Mouse (Mus musculus) heart, embryonic 13.5 days (tissue): ENCODE data around the gene Armcx5. TPM values are rescaled to one million over a fixed set of nuclear protein-coding genes. Genes with fewer than 3 reads are reported as not detected.
"Not testable (repeated sequence)": the region's sequence is repeated elsewhere in the genome, so short reads cannot be mapped to it uniquely, and the experiment has no call there.

ENCODE experiments used
- ATAC-seq: fragments of 200-750 bp; cut with Nextera tagmentation; 2 replicates; pipeline ENCODE4 v1.8.0; 2017; ENCODE audit warnings: moderate TSS enrichment; ENCODE audit not compliant: insufficient number of reproducible peaks, low FRiP score, low TSS enrichment; ENCODE audit errors: extremely low read depth
- H3K27ac ChIP-seq: fragments of 300-500 bp; sonication (generic); replicated peaks from 2 replicates; pipeline ENCODE4 v1.5.1; 2015; ENCODE audit warnings: moderate library complexity, mild to moderate bottlenecking, inconsistent platforms
- H3K27me3 ChIP-seq: fragments of 300-500 bp; sonication (generic); replicated peaks from 2 replicates; pipeline ENCODE4 v1.6.1; 2015; ENCODE audit warnings: mild to moderate bottlenecking, inconsistent platforms
- H3K36me3 ChIP-seq: fragments of 300-500 bp; sonication (generic); 2 replicates; pipeline ENCODE4 v1.6.1; 2015; ENCODE audit warnings: mild to moderate bottlenecking, inconsistent platforms
- H3K4me1 ChIP-seq: fragments of 300-500 bp; sonication (generic); 2 replicates; pipeline ENCODE4 v1.6.1; 2015; ENCODE audit warnings: inconsistent platforms
- H3K4me2 ChIP-seq: fragments of 300-500 bp; sonication (generic); 2 replicates; pipeline ENCODE4 v1.6.1; 2015; ENCODE audit warnings: inconsistent platforms, mild to moderate bottlenecking, moderate library complexity
- H3K4me3 ChIP-seq: fragments of 300-500 bp; sonication (generic); 2 replicates; pipeline ENCODE4 v1.5.1; 2015; ENCODE audit warnings: moderate library complexity, mild to moderate bottlenecking, inconsistent platforms
- H3K9ac ChIP-seq: fragments of 300-500 bp; sonication (generic); 2 replicates; pipeline ENCODE4 v1.6.1; 2015; ENCODE audit warnings: inconsistent platforms, mild to moderate bottlenecking, moderate library complexity
- H3K9me3 ChIP-seq: fragments of 300-500 bp; sonication (generic); 2 replicates; pipeline ENCODE4 v1.6.1; 2016; ENCODE audit warnings: inconsistent platforms
- WGBS: fragments of 180-500 bp; shearing (Covaris S2); methylation state at CpG from one replicate; pipeline ENCODE4 v1.1.7; 2015; ENCODE audit warnings: mixed read lengths; 5-methylcytosine and 5-hydroxymethylcytosine counted together
- microRNA counts: library from miRNA; unstranded; fragments of <30 nt; microRNA quantifications from one replicate; lab custom pipeline; 2016
- microRNA-seq: library from miRNA; unstranded; fragments of <30 nt; microRNA quantifications from one replicate; pipeline ENCODE4, GENCODE M21; 2016
- polyA plus RNA-seq: library from polyadenylated mRNA; unstranded; fragments of >200 nt; fragmentation: Nextera tagmentation; extraction: Ambion mirVana; gene quantifications from 2 replicates; pipeline ENCODE4 v1.2.1, GENCODE M21; 2015

The Armcx5 gene
- polyA plus RNA-seq, 1 experiment from 2014 or later = 9.6 TPM

DNA sequence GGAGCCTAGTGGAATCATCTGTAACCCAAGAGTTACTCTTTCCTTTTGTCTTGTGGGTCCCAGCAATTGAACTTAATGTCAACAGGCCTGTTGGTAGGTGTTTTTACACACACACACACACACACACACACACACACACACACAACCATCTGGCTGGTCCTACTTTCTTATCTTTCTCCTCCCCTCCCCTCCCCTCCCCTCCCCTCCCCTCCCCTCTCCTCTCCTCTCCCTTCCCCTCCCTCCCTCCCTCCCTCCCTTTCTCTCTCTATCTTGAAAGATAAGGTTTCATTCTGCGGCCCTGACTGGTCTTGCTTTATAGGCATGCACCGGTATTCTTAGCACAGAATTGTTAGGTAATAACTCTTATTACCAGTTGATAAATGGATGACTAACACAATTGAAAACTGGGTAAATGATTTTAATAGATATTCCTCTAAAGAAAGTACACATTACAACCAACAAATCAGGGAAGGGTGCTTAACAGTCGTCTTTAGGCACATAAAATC is 25.6 kb downstream of the Armcx5 start:
- H3K27ac ChIP-seq = no peak overlapping the region
- no peaks in the 10 kb centered on the region for H3K4me1 ChIP-seq
- H3K4me3 ChIP-seq = no peak overlapping the region
- H3K4me2 ChIP-seq = no peak overlapping the region
- H3K27me3 ChIP-seq = no peaks in the 10 kb centered on the region
- 24% methylated on average over 3 of the region's 3 CpGs for WGBS
- no peaks in the 10 kb centered on the region for H3K9me3 ChIP-seq
- no peaks in the 10 kb centered on the region for H3K36me3 ChIP-seq
- ATAC-seq = no peak
- H3K9ac ChIP-seq = no peak overlapping the region

- Histone ChIP-seq H3K9ac (no peak overlapping the region), H3K27ac (no peak overlapping the region), H3K4me3 (no peak overlapping the region), H3K27me3 (no peaks in the 10 kb centered on the region), H3K4me1 (no peaks in the 10 kb centered on the region), H3K36me3 (no peaks in the 10 kb centered on the region), H3K4me2 (no peak overlapping the region), H3K9me3 (no peaks in the 10 kb centered on the region)
- WGBS = 45% methylated on average over 2 of the region's 2 CpGs
- no peak for ATAC-seq
Observed at GRCm38 (mm10) chrX:135768565-135768964, 26.0 kb downstream of the Armcx5 start.

DNA sequence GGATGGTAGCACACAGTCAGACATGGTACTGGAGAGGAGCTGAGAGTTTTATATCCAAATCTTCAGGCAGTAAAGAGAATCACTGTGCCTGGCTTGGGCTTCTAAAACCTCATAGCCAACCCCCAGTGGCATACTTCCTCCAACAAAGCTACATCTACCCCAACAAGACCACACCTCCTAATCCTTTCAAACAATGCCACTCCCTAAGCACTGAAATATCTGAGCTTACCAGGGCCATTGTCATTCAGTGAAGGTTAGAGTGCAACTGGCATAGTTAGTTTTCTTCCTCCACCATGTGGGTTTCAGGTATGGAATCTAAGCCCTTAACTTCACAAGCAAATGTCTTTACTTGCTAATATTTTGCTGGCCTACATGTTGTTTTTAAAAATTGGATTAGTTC is 49.0 kb downstream of the Armcx5 start:
- H3K4me2 ChIP-seq = no peak overlapping the region
- ATAC-seq = no peak
- H3K9ac ChIP-seq = no peak overlapping the region
- H3K9me3 ChIP-seq = 0 out of 2 replicates have a peak, but pooled peaks cover 3% of the 10 kb centered on the region
- no peak overlapping the region for H3K4me3 ChIP-seq
- no peak overlapping the region for H3K27ac ChIP-seq
- H3K4me1 ChIP-seq = 0 out of 2 replicates have a peak, but pooled peaks cover 5% of the 10 kb centered on the region
- H3K36me3 ChIP-seq = no peaks in the 10 kb centered on the region
- H3K27me3 ChIP-seq = no peaks in the 10 kb centered on the region

DNA sequence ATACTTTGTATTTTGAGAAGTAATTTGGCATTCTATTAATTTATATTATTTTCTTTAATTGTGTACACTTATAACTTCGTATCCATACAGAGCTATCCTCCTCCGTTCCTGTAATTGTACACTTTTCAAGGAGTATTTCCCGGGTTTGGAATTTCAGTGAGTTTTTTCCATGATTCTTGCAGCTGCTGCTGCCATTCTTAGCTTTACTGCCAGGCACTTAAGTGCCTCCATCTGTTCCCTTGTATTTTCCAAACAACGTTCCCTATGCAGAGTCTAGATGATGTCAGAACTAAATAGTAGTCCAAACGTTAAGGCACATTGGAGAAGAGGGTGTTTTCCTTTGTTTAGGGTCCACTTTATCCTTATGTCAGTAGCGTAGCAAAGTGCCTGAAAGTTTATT is 49.8 kb downstream of the Armcx5 start:
- Histone ChIP-seq H3K4me2 (no peak overlapping the region), H3K36me3 (no peaks in the 10 kb centered on the region), H3K4me1 (0 out of 2 replicates have a peak, but pooled peaks cover 5% of the 10 kb centered on the region), H3K27me3 (no peaks in the 10 kb centered on the region), H3K9ac (no peak overlapping the region), H3K9me3 (0 out of 2 replicates have a peak, but pooled peaks cover 3% of the 10 kb centered on the region), H3K27ac (no peak overlapping the region), H3K4me3 (no peak overlapping the region)
- ATAC-seq = no peak
- 78% methylated on average over 6 of the region's 6 CpGs for WGBS

- 12% methylated on average over 13 of the region's 27 CpGs for whole genome bisulfite sequencing
- peak overlapping the region; percentile 68 for H3K4me3 ChIP-seq
- peak; percentile 78 for ATAC-seq
- H3K9me3 ChIP-seq, H3K27me3 ChIP-seq, H3K4me1 ChIP-seq: not testable (repeated sequence)
- peak overlapping the region; percentile 71 for H3K4me2 ChIP-seq
- peak overlapping the region; percentile 85 for H3K9ac ChIP-seq
- H3K27ac ChIP-seq = 0 out of 2 replicates have a peak overlapping the region, but pooled peaks have one; percentile 8
- H3K36me3 ChIP-seq = peaks cover 21% of the 10 kb centered on the region
Observed at GRCm38 (mm10) chrX:135795591-135796304, 53.2 kb downstream of the Armcx5 start.

- Histone ChIP-seq H3K27ac (peak overlapping the region; percentile 39; the same call in 1 of the 2 replicates), H3K9ac (peak overlapping the region; percentile 85), H3K4me3 (peak overlapping the region; percentile 68), H3K4me2 (peak overlapping the region; percentile 71), H3K36me3 (peaks cover 29% of the 10 kb centered on the region)
- not testable (repeated sequence) for H3K9me3 ChIP-seq, H3K4me1 ChIP-seq, H3K27me3 ChIP-seq
- WGBS = 10% methylated on average over 23 of the region's 26 CpGs
- ATAC-seq = peak; percentile 40; the same call in 1 of the 2 replicates
Observed at GRCm38 (mm10) chrX:135796305-135797211, 54.0 kb downstream of the Armcx5 start.

MicroRNA genes within 50 kb of the gene (microRNA counts, 519-probe panel; counts per million panel counts)
- microRNA mmu-miR-1970 (lab: Ali Mortazavi, UCI) = 209 counts per million, percentile 61 among the panel's probes with 10 or more counts

Small RNAs within 50 kb of the gene (microRNA-seq; reads per million reads assigned to microRNA genes)
- gene Mir1970 (not detected), gene Mir7646 (not detected)

Other genes starting within 250 kb of the Armcx5 start
- gene AV320801, start 248.1 kb upstream of the Armcx5 start, polyA plus RNA-seq = not detected in 2 replicates
- gene Nxf7, start 144.0 kb upstream of the Armcx5 start, polyA plus RNA-seq = not detected in 2 replicates
- gene Prame, start 115.0 kb upstream of the Armcx5 start, polyA plus RNA-seq = not detected in 2 replicates
- gene Tcp11x2, start 48.9 kb upstream of the Armcx5 start, polyA plus RNA-seq = not detected in 2 replicates
- 0.88 TPM in 1 of 2 replicates, not detected in the other for gene Tmsb15a, start 17.5 kb upstream of the Armcx5 start, polyA plus RNA-seq
- 30.4 and 32.2 TPM in 2 replicates for gene Gprasp1, start within 50 bp of the Armcx5 start, polyA plus RNA-seq
- 57.7 and 57.9 TPM in 2 replicates for gene Bhlhb9, start 54.9 kb downstream of the Armcx5 start, polyA plus RNA-seq
- gene Gprasp2, start 96.3 kb downstream of the Armcx5 start, polyA plus RNA-seq = 21.8 and 22.6 TPM in 2 replicates